Mouse (Mus musculus) kidney, embryonic 14.5 days (tissue): ENCODE measurements around the gene Lrp2. TPM values are rescaled to one million over a fixed set of nuclear protein-coding genes. Genes with fewer than 3 reads are reported as not detected.

Experiments used
- ATAC-seq: fragments of 200-750 bp; cut with Nextera tagmentation; 2 replicates; pipeline ENCODE4 v1.8.0; 2017; ENCODE audit warnings: moderate number of reproducible peaks, mild to moderate bottlenecking, moderate TSS enrichment, moderate library complexity; ENCODE audit not compliant: low FRiP score, low TSS enrichment
- H3K27ac ChIP-seq: fragments of 300-500 bp; sonication (generic); 2 replicates; pipeline ENCODE4 v1.5.1; 2014; ENCODE audit warnings: low read depth, mild to moderate bottlenecking, low read length, moderate library complexity, mixed read lengths
- H3K27me3 ChIP-seq: fragments of 300-500 bp; sonication (generic); 2 replicates; pipeline ENCODE4 v1.6.1; 2014; ENCODE audit warnings: mild to moderate bottlenecking, low read length; ENCODE audit not compliant: control insufficient read depth, insufficient read depth
- H3K36me3 ChIP-seq: fragments of 300-500 bp; sonication (generic); 2 replicates; pipeline ENCODE4 v1.6.1; 2014; ENCODE audit warnings: low read length, mixed read lengths; ENCODE audit not compliant: control insufficient read depth, insufficient read depth
- H3K4me1 ChIP-seq: fragments of 300-500 bp; sonication (generic); 2 replicates; pipeline ENCODE4 v1.6.1; 2014; ENCODE audit warnings: low read length, mixed read lengths; ENCODE audit not compliant: control insufficient read depth, insufficient read depth
- H3K4me2 ChIP-seq: fragments of 300-500 bp; sonication (generic); replicated peaks from 2 replicates; pipeline ENCODE4 v1.6.1; 2014; ENCODE audit warnings: low read depth, mild to moderate bottlenecking, low read length
- H3K4me3 ChIP-seq: fragments of 300-500 bp; sonication (generic); 2 replicates; pipeline ENCODE4 v1.5.1; 2014; ENCODE audit warnings: mild to moderate bottlenecking, low read length
- H3K9ac ChIP-seq: fragments of 300-500 bp; sonication (generic); 2 replicates; pipeline ENCODE4 v1.6.1; 2014; ENCODE audit warnings: low read depth, mild to moderate bottlenecking, low read length, moderate library complexity
- H3K9me3 ChIP-seq: fragments of 300-500 bp; sonication (generic); 2 replicates; pipeline ENCODE4 v1.6.1; 2016; ENCODE audit warnings: low read length; ENCODE audit not compliant: control insufficient read depth
- WGBS: fragments of 180-500 bp; shearing (Covaris S2); extraction: QIAGEN DNeasy Blood & Tissue Kit; methylation state at CpG from one replicate; pipeline ENCODE4 v1.1.7; 2014; 5-methylcytosine and 5-hydroxymethylcytosine counted together
- polyA plus RNA-seq: library from polyadenylated mRNA; unstranded; fragments of >200 nt; fragmentation: Nextera tagmentation; extraction: Ambion mirVana; gene quantifications from 2 replicates; pipeline ENCODE4 v1.2.1, GENCODE M21; 2014

Gene Lrp2
- polyA plus RNA-seq, 1 experiment from 2014 or later = 13.8 TPM

DNA sequence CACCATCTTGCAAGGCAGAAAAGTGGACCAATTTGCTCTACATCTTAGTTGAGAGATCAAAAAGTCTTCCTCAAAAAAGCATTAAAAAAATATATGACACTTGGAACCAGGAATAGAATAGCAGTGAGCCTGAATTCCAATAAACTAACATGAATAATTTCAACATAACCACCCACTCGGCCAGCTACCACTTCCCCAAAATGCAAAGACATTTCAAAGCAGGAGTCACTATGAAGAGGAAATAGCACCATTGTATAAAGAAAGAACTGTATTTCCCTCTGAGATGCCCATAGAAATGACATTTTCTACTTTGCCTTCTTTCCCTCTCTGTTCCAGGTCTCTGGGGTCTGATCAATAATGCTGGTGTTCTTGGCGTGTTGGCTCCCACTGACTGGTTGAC, 191.9 kb downstream of the Lrp2 start:
- H3K4me3 ChIP-seq = no peak overlapping the region
- H3K27me3 ChIP-seq = no peaks in the 10 kb centered on the region
- H3K4me2 ChIP-seq = no peak overlapping the region
- no peaks in the 10 kb centered on the region for H3K9me3 ChIP-seq
- ATAC-seq = no peak
- no peak overlapping the region for H3K27ac ChIP-seq
- no peak overlapping the region for H3K9ac ChIP-seq
- WGBS = 81% methylated on average over 2 of the region's 2 CpGs
- H3K36me3 ChIP-seq = no peaks in the 10 kb centered on the region
- H3K4me1 ChIP-seq = no peaks in the 10 kb centered on the region

DNA sequence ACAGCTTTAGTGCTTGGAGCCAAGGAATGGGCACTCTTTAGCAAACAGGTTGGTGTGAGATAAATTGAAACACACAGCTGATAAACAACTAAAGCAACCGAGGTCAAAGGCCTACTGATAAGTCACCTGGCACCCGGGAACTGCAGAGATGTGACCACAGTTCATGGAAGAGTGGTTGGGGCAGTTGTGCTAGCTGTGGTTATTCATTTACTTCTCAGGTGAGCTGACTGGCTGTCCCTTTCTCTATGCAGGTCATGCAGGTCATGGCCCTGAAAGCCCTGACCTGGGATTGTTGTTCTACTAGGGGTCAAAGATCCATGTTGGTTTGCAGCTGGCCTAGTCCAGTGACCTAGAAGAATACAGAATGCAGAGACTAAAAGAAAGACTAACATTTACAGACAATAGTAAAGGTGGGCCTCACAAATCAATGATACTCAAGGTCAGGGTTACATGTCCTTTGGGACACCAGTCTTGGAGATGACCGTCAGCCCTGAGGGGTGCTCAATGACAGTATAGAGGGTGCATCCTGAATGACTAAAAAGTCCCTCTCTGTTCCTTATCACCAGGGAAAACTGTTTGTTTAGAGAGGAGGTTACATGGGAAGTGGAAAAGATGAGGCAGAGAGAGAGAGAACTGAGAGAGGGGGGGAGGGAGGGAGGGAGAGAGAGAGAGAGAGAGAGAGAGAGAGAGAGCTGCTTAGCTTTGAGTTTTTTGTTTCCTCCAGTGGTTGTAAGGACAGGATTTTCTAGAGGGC, 199.6 kb downstream of the Lrp2 start:
- Histone ChIP-seq H3K4me1 (no peaks in the 10 kb centered on the region), H3K36me3 (no peaks in the 10 kb centered on the region), H3K9me3 (no peaks in the 10 kb centered on the region), H3K27me3 (no peaks in the 10 kb centered on the region), H3K4me3 (no peak overlapping the region), H3K9ac (no peak overlapping the region), H3K4me2 (no peak overlapping the region), H3K27ac (no peak overlapping the region)
- ATAC-seq = no peak
- WGBS = 76% methylated on average over 3 of the region's 3 CpGs

DNA sequence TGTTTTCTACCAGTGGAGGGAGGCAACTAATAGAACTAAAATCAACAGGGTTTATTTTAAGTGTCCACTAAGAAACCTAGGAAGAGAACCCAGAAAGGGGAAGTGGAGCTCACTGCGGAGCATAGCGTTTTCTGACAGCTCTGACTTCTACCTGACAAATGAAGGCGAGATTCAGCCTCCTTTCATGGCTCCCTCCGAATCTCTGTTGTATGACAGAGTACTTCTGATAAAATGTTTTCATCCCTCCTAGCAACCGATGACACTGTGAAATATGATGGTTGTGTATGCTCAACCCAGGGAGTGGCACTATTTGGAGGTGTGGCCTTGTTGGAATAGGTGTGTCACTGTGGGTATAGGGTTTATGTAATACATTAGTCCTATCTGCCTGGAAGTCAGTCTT, 203.0 kb downstream of the Lrp2 start:
- ATAC-seq = no peak

DNA sequence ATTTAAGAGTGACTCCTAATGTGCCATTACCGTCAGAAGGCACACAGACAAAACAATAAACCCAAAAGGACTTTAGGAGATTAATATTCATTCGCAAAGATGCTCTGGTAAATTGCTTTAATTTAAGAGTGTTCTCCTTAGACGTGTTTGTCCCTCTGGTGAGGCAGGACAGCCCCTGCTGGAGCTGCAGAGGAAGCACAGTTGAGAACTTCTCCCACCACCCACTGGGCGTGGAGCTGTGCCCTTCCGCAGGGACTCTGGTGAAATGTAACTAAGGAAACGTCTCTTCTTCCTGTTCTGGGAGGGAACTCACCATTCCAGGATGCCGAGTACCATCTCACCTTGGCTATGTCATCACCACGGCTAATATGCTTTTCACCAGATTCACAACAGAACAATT, 204.1 kb downstream of the Lrp2 start:
- Histone ChIP-seq H3K4me3 (no peak overlapping the region), H3K4me1 (no peaks in the 10 kb centered on the region), H3K27me3 (no peaks in the 10 kb centered on the region), H3K9ac (no peak overlapping the region), H3K9me3 (no peaks in the 10 kb centered on the region), H3K27ac (no peak overlapping the region), H3K36me3 (no peaks in the 10 kb centered on the region), H3K4me2 (no peak overlapping the region)
- no peak for ATAC-seq
- WGBS = 52% methylated on average over 8 of the region's 8 CpGs

More for the DNA sequence above, 203.0 kb downstream of the Lrp2 start:
- H3K36me3 ChIP-seq = no peaks in the 10 kb centered on the region
- no peak overlapping the region for H3K9ac ChIP-seq
- 88% methylated on average over 5 of the region's 5 CpGs for WGBS
- H3K27ac ChIP-seq = no peak overlapping the region
- H3K4me2 ChIP-seq = no peak overlapping the region
- H3K27me3 ChIP-seq = no peaks in the 10 kb centered on the region
- H3K4me1 ChIP-seq = no peaks in the 10 kb centered on the region
- no peaks in the 10 kb centered on the region for H3K9me3 ChIP-seq
- no peak overlapping the region for H3K4me3 ChIP-seq

DNA sequence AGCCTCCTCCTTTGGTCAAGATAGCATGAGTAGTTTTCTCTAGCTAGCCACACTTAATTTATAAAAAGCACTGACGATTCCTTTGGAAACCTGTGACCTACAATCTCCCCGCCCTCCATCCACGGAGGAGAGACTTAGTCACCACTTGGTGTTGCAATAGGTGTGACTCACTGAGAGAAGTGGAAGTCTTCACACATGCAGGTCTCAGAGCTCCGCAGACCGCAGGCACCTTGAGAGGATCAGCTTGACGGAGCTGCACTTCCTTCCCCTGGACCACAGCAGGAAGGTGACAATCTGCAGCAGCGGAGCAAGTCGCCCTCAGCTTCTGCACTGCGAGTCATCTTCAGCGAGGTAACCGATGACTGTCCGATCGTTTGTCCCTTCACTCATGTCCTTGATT, 205.6 kb downstream of the Lrp2 start, which contains the start of gene Dhrs9:
Gene Dhrs9 (plus strand): TSS at position 165 of the 400 bp plus-strand sequence.
- ATAC-seq = no peak
- WGBS = 61% methylated on average over 13 of the region's 13 CpGs
- Histone ChIP-seq H3K4me3 (no peak within 1 kb of the TSS), H3K27me3 (no peaks in the 10 kb centered on the region), H3K27ac (no peak within 1 kb of the TSS), H3K36me3 (no peaks in the 10 kb centered on the region), H3K4me1 (no peaks in the 10 kb centered on the region), H3K9ac (no peak within 1 kb of the TSS), H3K4me2 (no peak within 1 kb of the TSS), H3K9me3 (no peaks in the 10 kb centered on the region)

DNA sequence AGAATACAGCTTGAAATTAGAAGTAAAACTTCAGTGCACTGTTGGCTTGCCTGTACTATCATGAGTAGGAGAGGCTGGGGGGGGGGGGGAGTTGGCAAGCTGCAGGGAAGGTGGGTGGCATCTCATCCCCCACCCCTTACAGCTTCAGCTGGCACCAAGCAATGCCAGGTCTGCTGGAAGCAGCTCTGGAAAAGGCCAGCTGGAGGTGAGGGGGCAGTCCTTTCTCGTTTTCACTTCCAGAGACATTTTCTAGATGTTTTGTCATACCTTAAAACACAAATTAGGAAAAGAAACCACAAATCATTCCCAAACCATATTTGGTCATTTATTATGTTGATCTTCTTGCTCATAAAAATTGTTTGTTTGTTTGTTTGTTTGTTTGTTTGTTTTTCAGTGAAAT, 206.1 kb downstream of the Lrp2 start:
- no peak for ATAC-seq
- H3K4me1 ChIP-seq = no peaks in the 10 kb centered on the region
- no peak overlapping the region for H3K4me2 ChIP-seq
- no peak overlapping the region for H3K27ac ChIP-seq
- H3K9me3 ChIP-seq = no peaks in the 10 kb centered on the region
- no peak overlapping the region for H3K9ac ChIP-seq
- H3K27me3 ChIP-seq = no peaks in the 10 kb centered on the region
- no peak overlapping the region for H3K4me3 ChIP-seq
- H3K36me3 ChIP-seq = no peaks in the 10 kb centered on the region
- 44% methylated on average over 1 of the region's 1 CpGs for WGBS

DNA sequence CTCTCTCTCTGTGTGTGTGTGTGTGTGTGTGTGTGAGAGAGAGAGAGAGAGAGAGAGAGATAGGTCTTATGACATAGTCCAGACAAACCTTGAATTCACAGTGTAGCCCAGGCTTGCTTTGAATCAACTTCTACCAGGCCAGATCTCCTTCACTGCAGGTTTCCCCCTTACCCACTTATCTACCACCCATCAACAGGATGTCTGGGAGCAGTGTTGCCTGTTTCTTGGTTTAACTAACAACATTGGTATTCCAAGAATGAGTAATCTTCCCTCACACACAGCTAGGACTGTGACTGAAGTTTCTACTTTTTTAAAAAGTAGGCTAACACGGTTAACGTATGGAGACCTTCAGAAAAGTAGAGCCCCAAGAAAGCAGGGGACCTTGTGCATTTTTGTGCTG, 209.1 kb downstream of the Lrp2 start:
- Histone ChIP-seq H3K27ac (no peak overlapping the region), H3K4me1 (no peaks in the 10 kb centered on the region), H3K9ac (no peak overlapping the region), H3K4me3 (no peak overlapping the region), H3K4me2 (no peak overlapping the region), H3K9me3 (no peaks in the 10 kb centered on the region), H3K36me3 (no peaks in the 10 kb centered on the region), H3K27me3 (no peaks in the 10 kb centered on the region)
- no peak for ATAC-seq
- 83% methylated on average over 2 of the region's 2 CpGs for WGBS

Other genes with a start within 250 kb of the Lrp2 start
- gene Abcb11, start 243.4 kb downstream of the Lrp2 start, polyA plus RNA-seq = not detected in 2 replicates
- gene Dhrs9, start 205.6 kb downstream of the Lrp2 start, polyA plus RNA-seq = not detected in 2 replicates
- 19.7 and 24.1 TPM in 2 replicates for gene Bbs5, start 61.1 kb upstream of the Lrp2 start, polyA plus RNA-seq
- 0.32 and 0.39 TPM in 2 replicates for gene Klhl41, start 84.1 kb upstream of the Lrp2 start, polyA plus RNA-seq
- gene Fastkd1, start 127.5 kb upstream of the Lrp2 start, polyA plus RNA-seq = 10.2 and 18.4 TPM in 2 replicates
- 151 and 156 TPM in 2 replicates for gene Ppig, start 136.5 kb upstream of the Lrp2 start, polyA plus RNA-seq
- 3.0 and 3.2 TPM in 2 replicates for gene Ccdc173, start 203.5 kb upstream of the Lrp2 start, polyA plus RNA-seq
- 21.7 and 25.1 TPM in 2 replicates for gene Phospho2, start 203.6 kb upstream of the Lrp2 start, polyA plus RNA-seq
- gene Klhl23, start 235.9 kb upstream of the Lrp2 start, polyA plus RNA-seq = 26.2 and 32.8 TPM in 2 replicates